Mouse (Mus musculus): ENCODE measurements around the gene Wee2. TPM values are rescaled to one million over a fixed set of nuclear protein-coding genes. Genes with fewer than 3 reads are reported as not detected.

Gene Wee2
- polyA plus RNA-seq (2014; fragmentation: Illumina TruSeq; extraction: RNeasy Lipid Tissue Mini Kit (QIAGEN cat#74804); ENCODE audit: low read depth, low replicate concordance), result not detected

GRCm38 (mm10) chr6:40438936-40439335, at the start of gene Wee2:
Gene Wee2, plus strand, starts transcription at chr6:40439088.

GRCm38 (mm10) chr6:40436047-40436483, 2.8 kb upstream of the Wee2 start, which contains the start of gene E330009J07Rik:
Gene E330009J07Rik, minus strand, starts transcription at chr6:40436135.

GRCm38 (mm10) chr6:40470916-40471719, 32.2 kb downstream of the Wee2 start, which contains the start of gene Ssbp1:
Gene Ssbp1, plus strand, starts transcription at chr6:40471352.

GRCm38 (mm10) chr6:40490933-40491332, 52.0 kb downstream of the Wee2 start, which contains the start of gene Tas2r137:
Gene Tas2r137, plus strand, starts transcription at chr6:40491233.

GRCm38 (mm10) chr6:40493229-40493628, 54.3 kb downstream of the Wee2 start, which contains the start of gene Tas2r108:
Gene Tas2r108, plus strand, starts transcription at chr6:40493529.

Other genes starting within 250 kb of the Wee2 start
- gene Agk, start 113.9 kb upstream of the Wee2 start, polyA plus RNA-seq (2014; fragmentation: Illumina TruSeq; extraction: RNeasy Lipid Tissue Mini Kit (QIAGEN cat#74804); ENCODE audit: low read depth, low replicate concordance), result 10.4 TPM
- 45.0 TPM for gene E330009J07Rik, start 3.0 kb upstream of the Wee2 start, polyA plus RNA-seq (2014; fragmentation: Illumina TruSeq; extraction: RNeasy Lipid Tissue Mini Kit (QIAGEN cat#74804); ENCODE audit: low read depth, low replicate concordance)
- 97.2 TPM for gene Ssbp1, start 32.3 kb downstream of the Wee2 start, polyA plus RNA-seq (2014; fragmentation: Illumina TruSeq; extraction: RNeasy Lipid Tissue Mini Kit (QIAGEN cat#74804); ENCODE audit: low read depth, low replicate concordance)
- gene Tas2r137, start 52.1 kb downstream of the Wee2 start, polyA plus RNA-seq (2014; fragmentation: Illumina TruSeq; extraction: RNeasy Lipid Tissue Mini Kit (QIAGEN cat#74804); ENCODE audit: low read depth, low replicate concordance), result 0.44 TPM
- gene Tas2r108, start 54.4 kb downstream of the Wee2 start, polyA plus RNA-seq (2014; fragmentation: Illumina TruSeq; extraction: RNeasy Lipid Tissue Mini Kit (QIAGEN cat#74804); ENCODE audit: low read depth, low replicate concordance), result not detected
- not detected for gene Prss37, start 80.4 kb downstream of the Wee2 start, polyA plus RNA-seq (2014; fragmentation: Illumina TruSeq; extraction: RNeasy Lipid Tissue Mini Kit (QIAGEN cat#74804); ENCODE audit: low read depth, low replicate concordance)
- gene Olfr461, start 116.0 kb downstream of the Wee2 start, polyA plus RNA-seq (2014; fragmentation: Illumina TruSeq; extraction: RNeasy Lipid Tissue Mini Kit (QIAGEN cat#74804); ENCODE audit: low read depth, low replicate concordance), result not detected
- not detected for gene Olfr460, start 130.4 kb downstream of the Wee2 start, polyA plus RNA-seq (2014; fragmentation: Illumina TruSeq; extraction: RNeasy Lipid Tissue Mini Kit (QIAGEN cat#74804); ENCODE audit: low read depth, low replicate concordance)
- 6.4 TPM for gene Clec5a, start 146.7 kb downstream of the Wee2 start, polyA plus RNA-seq (2014; fragmentation: Illumina TruSeq; extraction: RNeasy Lipid Tissue Mini Kit (QIAGEN cat#74804); ENCODE audit: low read depth, low replicate concordance)
- gene Tas2r138, start 174.2 kb downstream of the Wee2 start, polyA plus RNA-seq (2014; fragmentation: Illumina TruSeq; extraction: RNeasy Lipid Tissue Mini Kit (QIAGEN cat#74804); ENCODE audit: low read depth, low replicate concordance), result not detected
- 293 TPM for gene Mgam, start 189.7 kb downstream of the Wee2 start, polyA plus RNA-seq (2014; fragmentation: Illumina TruSeq; extraction: RNeasy Lipid Tissue Mini Kit (QIAGEN cat#74804); ENCODE audit: low read depth, low replicate concordance)